Mouse (Mus musculus) ES-Bruce4 (cell line): ENCODE data around the gene Hmx2. TPM values are rescaled to one million over a fixed set of nuclear protein-coding genes. Genes with fewer than 3 reads are reported as not detected.

Experiments used
- H3K27ac ChIP-seq: 2 replicates; pipeline ENCODE4 v1.5.1; 2012; ENCODE audit warnings: low read length, inconsistent platforms; ENCODE audit not compliant: insufficient read depth
- H3K27me3 ChIP-seq: 2 replicates; pipeline ENCODE4 v1.6.1; 2012; ENCODE audit warnings: mild to moderate bottlenecking, low read length, inconsistent platforms; ENCODE audit not compliant: control insufficient read depth, poor library complexity, insufficient read depth, severe bottlenecking
- H3K36me3 ChIP-seq: 2 replicates; pipeline ENCODE4 v1.6.1; 2012; ENCODE audit warnings: inconsistent platforms, mild to moderate bottlenecking, low read length, moderate library complexity; ENCODE audit not compliant: control insufficient read depth, poor library complexity, insufficient read depth, severe bottlenecking
- H3K4me1 ChIP-seq: one replicate; pipeline ENCODE4 v1.8.1; 2011; ENCODE audit warnings: low read length; ENCODE audit not compliant: control insufficient read depth, insufficient read depth
- H3K4me3 ChIP-seq: 2 replicates; pipeline ENCODE4 v1.5.1; 2011; ENCODE audit warnings: low read depth, mild to moderate bottlenecking, low read length
- H3K9ac ChIP-seq: 2 replicates; pipeline ENCODE4 v1.6.1; 2012; ENCODE audit warnings: low read depth, mild to moderate bottlenecking, inconsistent platforms; ENCODE audit not compliant: poor library complexity, severe bottlenecking
- H3K9me3 ChIP-seq: replicated peaks from 2 replicates; pipeline ENCODE4 v1.6.1; 2012; ENCODE audit warnings: mild to moderate bottlenecking, low read length, inconsistent platforms; ENCODE audit not compliant: control insufficient read depth, poor library complexity, insufficient read depth, severe bottlenecking
- CTCF ChIP-seq: IDR thresholded peaks from one replicate; pipeline ENCODE4 v1.8.1; 2011; ENCODE audit warnings: low read depth, low read length
- EP300 ChIP-seq: IDR thresholded peaks from 2 replicates; pipeline ENCODE4 v1.6.1; 2011; ENCODE audit warnings: low read depth, low read length; ENCODE audit not compliant: insufficient read depth
- POLR2A ChIP-seq: IDR thresholded peaks from one replicate; pipeline ENCODE4 v1.8.1; 2011; ENCODE audit warnings: low read length; ENCODE audit not compliant: insufficient read depth
- polyA plus RNA-seq: library from polyadenylated mRNA; stranded (reverse); fragments of >200 nt; gene quantifications from 2 replicates; pipeline ENCODE4 v1.2.4, GENCODE M21; 2011; ENCODE audit warnings: low read depth; ENCODE audit not compliant: missing spikeins, insufficient read depth, insufficient read length

Gene Hmx2
- polyA plus RNA-seq, 1 experiment: 0.39 TPM

DNA sequence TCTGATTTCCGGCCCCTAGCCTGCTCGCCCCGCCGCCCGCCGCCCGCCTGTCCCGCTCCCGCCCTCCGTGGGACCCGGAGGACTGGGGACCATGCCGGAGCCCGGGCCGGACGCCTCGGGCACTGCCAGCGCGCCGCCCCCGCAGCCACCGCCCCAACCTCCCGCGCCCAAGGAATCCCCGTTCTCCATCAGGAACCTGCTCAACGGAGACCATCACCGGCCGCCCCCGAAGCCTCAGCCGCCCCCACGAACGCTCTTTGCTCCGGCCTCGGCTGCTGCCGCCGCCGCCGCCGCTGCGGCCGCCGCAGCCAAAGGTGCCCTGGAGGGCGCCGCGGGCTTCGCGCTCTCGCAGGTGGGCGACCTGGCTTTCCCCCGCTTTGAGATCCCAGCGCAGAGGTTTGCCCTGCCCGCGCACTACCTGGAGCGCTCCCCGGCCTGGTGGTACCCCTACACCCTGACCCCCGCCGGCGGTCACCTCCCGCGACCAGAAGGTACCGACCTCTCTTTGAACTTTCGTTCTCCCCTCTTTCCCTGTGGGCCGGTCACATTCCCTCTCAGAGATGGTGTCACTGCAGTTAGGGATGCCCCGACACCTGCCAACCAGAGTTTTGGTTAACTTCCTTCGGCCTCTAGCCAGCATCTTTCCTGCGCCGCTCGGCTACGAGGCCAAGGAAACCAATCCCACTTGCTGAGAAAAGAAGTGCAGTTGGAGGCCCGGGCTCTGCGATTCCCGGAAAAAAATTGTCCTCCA lies 5.5 kb upstream of the Hmx2 start:
- peak overlapping the region; percentile 51 for H3K9ac ChIP-seq
- H3K36me3 ChIP-seq: no peaks in the 10 kb centered on the region
- TF ChIP-seq POLR2A (no peak), EP300 (no peak), CTCF (no peak)
- no peak overlapping the region for H3K27ac ChIP-seq
- peak overlapping the region; percentile 53 for H3K4me3 ChIP-seq
- H3K9me3 ChIP-seq: no peaks in the 10 kb centered on the region
- no peaks in the 10 kb centered on the region for H3K4me1 ChIP-seq
- H3K27me3 ChIP-seq: peaks cover 46% of the 10 kb centered on the region

DNA sequence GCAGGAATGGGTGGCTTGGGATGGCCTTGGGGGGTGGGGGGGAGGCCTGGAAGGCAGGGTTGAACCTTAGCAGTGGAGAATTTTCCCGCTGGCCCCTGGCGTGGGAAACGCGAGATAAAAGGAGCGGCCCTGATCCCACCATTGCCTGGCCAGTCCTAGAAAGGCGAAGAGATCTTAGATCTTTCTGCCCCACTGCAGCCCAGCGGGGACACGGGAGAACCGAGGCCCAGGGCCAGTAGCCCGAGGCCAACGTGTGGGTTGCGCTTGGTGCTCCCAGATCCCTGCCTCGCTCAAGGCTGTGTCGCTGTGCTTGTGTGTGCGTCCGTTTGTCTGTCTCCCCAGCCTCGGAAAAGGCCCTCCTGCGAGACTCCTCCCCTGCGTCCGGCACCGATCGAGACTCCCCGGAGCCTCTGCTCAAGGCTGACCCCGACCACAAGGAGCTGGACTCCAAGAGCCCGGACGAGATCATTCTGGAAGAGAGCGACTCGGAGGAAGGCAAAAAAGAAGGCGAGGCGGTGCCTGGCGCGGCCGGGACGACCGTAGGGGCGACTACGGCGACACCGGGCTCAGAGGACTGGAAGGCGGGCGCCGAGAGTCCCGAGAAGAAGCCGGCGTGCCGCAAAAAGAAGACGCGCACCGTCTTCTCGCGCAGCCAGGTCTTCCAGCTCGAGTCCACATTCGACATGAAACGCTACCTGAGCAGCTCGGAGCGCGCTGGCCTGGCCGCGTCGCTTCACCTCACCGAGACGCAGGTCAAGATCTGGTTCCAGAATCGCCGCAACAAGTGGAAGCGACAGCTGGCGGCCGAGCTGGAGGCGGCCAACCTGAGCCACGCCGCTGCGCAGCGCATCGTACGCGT lies 4.7 kb upstream of the Hmx2 start:
- H3K9me3 ChIP-seq: no peaks in the 10 kb centered on the region
- H3K4me1 ChIP-seq: no peaks in the 10 kb centered on the region
- peaks cover 50% of the 10 kb centered on the region for H3K27me3 ChIP-seq
- TF ChIP-seq POLR2A (no peak), CTCF (no peak), EP300 (no peak)
- peak overlapping the region; percentile 19; the same call in 1 of the 2 replicates for H3K9ac ChIP-seq
- peak overlapping the region; percentile 49 for H3K4me3 ChIP-seq
- H3K27ac ChIP-seq: no peak overlapping the region
- no peaks in the 10 kb centered on the region for H3K36me3 ChIP-seq

DNA sequence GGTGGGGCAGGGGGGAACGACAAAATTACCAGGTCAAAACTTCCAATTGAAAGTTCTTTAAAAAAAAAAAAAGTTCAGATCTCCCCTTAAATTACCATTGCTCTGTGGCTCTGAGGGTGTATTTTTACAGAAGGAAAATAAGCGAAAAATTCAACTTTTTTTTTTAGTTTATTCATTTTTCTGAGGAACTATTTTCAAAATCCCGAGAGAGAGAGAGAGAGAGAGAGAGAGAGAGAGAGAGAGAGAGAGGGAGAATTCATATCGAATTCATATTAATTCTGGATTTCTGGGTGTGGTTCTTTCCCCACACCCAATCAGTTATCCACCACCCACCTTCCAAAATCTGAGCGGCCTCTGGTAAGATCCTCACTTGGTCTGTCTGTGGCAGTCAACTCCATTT lies 3.7 kb upstream of the Hmx2 start:
- Histone ChIP-seq H3K9ac (no peak overlapping the region), H3K36me3 (no peaks in the 10 kb centered on the region), H3K27me3 (peaks cover 52% of the 10 kb centered on the region), H3K4me1 (no peaks in the 10 kb centered on the region), H3K4me3 (no peak overlapping the region), H3K9me3 (no peaks in the 10 kb centered on the region), H3K27ac (no peak overlapping the region)
- TF ChIP-seq EP300: no peak
- no peak for TF ChIP-seq POLR2A
- no peak for TF ChIP-seq CTCF

DNA sequence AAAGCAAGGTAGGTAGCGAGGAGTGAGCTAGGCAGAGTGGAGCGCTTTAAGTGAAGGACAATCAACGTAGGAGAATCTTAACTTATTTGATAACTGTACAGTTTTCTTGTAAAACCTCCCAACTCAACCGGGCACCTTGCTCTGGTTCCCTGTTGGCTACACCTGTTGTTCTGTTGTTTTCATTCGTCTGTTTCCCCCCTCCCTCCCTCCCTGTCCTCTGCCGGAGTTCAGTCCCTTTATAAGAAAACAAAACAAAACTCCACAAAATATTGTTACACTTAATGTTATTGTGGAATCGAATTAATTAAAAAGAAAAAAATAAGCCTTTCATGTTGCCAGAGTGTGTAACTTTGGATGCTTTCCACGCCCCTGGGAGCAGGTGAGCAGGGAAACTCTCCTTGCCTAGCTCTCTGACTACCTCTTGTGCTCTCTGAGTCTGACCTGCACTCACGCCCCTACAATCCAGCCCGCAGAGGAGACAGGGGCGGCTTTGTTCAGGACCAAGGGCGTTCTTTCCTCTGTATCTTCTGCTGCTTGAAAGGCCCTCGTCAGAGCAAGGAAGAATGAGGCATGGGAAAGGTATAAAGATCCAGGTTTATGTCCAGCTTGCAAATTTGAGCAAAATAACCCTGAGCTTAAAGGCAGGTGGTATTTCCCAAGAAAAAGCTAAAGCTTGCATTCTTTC lies 2.7 kb upstream of the Hmx2 start:
- H3K36me3 ChIP-seq: no peaks in the 10 kb centered on the region
- TF ChIP-seq POLR2A (no peak), EP300 (no peak), CTCF (no peak)
- H3K27ac ChIP-seq: no peak overlapping the region
- no peak overlapping the region for H3K4me3 ChIP-seq
- H3K27me3 ChIP-seq: peaks cover 57% of the 10 kb centered on the region
- H3K9ac ChIP-seq: no peak overlapping the region
- no peaks in the 10 kb centered on the region for H3K9me3 ChIP-seq
- H3K4me1 ChIP-seq: no peaks in the 10 kb centered on the region

DNA sequence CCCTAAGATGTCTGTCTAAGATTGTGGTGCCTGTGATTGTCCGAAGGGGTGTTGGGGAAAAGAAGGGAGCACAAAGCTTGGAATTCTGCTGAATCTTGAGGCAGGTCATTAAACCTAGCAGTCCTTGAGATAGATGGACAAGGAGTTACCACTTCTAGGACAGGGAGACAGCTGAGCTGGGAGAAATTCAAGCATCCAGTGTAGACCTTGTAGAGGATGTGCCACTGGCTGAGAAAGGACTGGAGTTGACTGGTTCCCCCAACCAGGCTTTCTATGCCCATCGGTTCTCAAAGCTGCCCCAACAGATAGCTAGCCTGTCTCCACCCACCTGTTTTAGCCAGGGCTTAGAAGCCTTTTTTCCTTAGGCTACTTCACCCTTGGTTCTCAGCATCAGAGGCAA lies 2.1 kb upstream of the Hmx2 start:
- Histone ChIP-seq H3K27me3 (peaks cover 55% of the 10 kb centered on the region), H3K9ac (no peak overlapping the region), H3K4me3 (no peak overlapping the region), H3K4me1 (no peaks in the 10 kb centered on the region), H3K27ac (no peak overlapping the region), H3K9me3 (no peaks in the 10 kb centered on the region), H3K36me3 (no peaks in the 10 kb centered on the region)
- no peak for TF ChIP-seq POLR2A
- no peak for TF ChIP-seq CTCF
- TF ChIP-seq EP300: no peak
